Mouse (Mus musculus) MEL (cell line): ENCODE measurements around the gene Glul. TPM values are rescaled to one million over a fixed set of nuclear protein-coding genes. Genes with fewer than 3 reads are reported as not detected.
"Not testable (repeated sequence)": the region's sequence is repeated elsewhere in the genome, so short reads cannot be mapped to it uniquely, and the experiment has no call there.

Source experiments
- DNase-seq: peaks from one replicate; pipeline ENCODE4 v3.0.0; 2011; ENCODE audit warnings: low read depth, low spot score
- H3K27ac ChIP-seq: 2 replicates; pipeline ENCODE4 v1.5.1; 2012; ENCODE audit warnings: low read depth, mild to moderate bottlenecking, control low read depth, low read length, moderate library complexity; ENCODE audit not compliant: control insufficient read depth
- H3K27me3 ChIP-seq, 2 experiments: fragments of 150-350 bp in 1 of 2; sonication (generic) in 1 of 2; 2 replicates each; pipeline ENCODE4 v1.6.1; 2012; ENCODE audit warnings: low read length in 2 of 2, mild to moderate bottlenecking in 2 of 2, improper control_type of control experiment in 1 of 2, moderate library complexity in 1 of 2; ENCODE audit not compliant: insufficient read depth in 2 of 2, control insufficient read depth in 1 of 2
- H3K36me3 ChIP-seq, 2 experiments: 2 replicates each; pipeline ENCODE4 v1.6.1; 2012 to 2014; ENCODE audit warnings: low read length in 2 of 2, improper control_type of control experiment in 1 of 2, inconsistent platforms in 1 of 2, mild to moderate bottlenecking in 1 of 2; ENCODE audit not compliant: insufficient read depth in 2 of 2, control insufficient read depth in 1 of 2
- H3K4me1 ChIP-seq, 2 experiments: fragments of 150-350 bp in 1 of 2; sonication (generic) in 1 of 2; 2 replicates each; pipeline ENCODE4 v1.6.1; 2012; ENCODE audit warnings: low read length in 2 of 2, improper control_type of control experiment in 1 of 2, mild to moderate bottlenecking in 1 of 2; ENCODE audit not compliant: insufficient read depth in 2 of 2, control insufficient read depth in 1 of 2
- H3K4me3 ChIP-seq, 2 experiments: fragments of 150-350 bp in 1 of 2; sonication (generic) in 1 of 2; 2 replicates each; pipeline ENCODE4 v1.5.1; 2012; ENCODE audit warnings: low read depth in 2 of 2, low read length in 2 of 2, mild to moderate bottlenecking in 2 of 2, moderate library complexity in 2 of 2, control low read depth in 1 of 2, improper control_type of control experiment in 1 of 2; ENCODE audit not compliant: control insufficient read depth in 1 of 2, insufficient read depth in 1 of 2
- H3K79me2 ChIP-seq: 2 replicates; pipeline ENCODE4 v1.6.1; 2012; ENCODE audit warnings: mild to moderate bottlenecking, low read length, moderate library complexity; ENCODE audit not compliant: control insufficient read depth, poor library complexity, insufficient read depth
- H3K9ac ChIP-seq: 2 replicates; pipeline ENCODE4 v1.6.1; 2012; ENCODE audit warnings: low read depth, mild to moderate bottlenecking, control low read depth, low read length, moderate library complexity; ENCODE audit not compliant: control insufficient read depth, poor library complexity, severe bottlenecking
- H3K9me3 ChIP-seq: fragments of 150-350 bp; sonication (generic); replicated peaks from 2 replicates; pipeline ENCODE4 v1.6.1; 2012; ENCODE audit warnings: mild to moderate bottlenecking, low read length, improper control_type of control experiment, moderate library complexity; ENCODE audit not compliant: insufficient read depth
- BHLHE40 ChIP-seq: IDR thresholded peaks from 2 replicates; pipeline ENCODE4 v1.6.1; 2012; ENCODE audit warnings: low read depth, mild to moderate bottlenecking, inconsistent platforms, low read length, improper control_type of control experiment, borderline replicate concordance
- ELF1 ChIP-seq: IDR thresholded peaks from 2 replicates; pipeline ENCODE4 v1.6.1; 2014; ENCODE audit warnings: low read depth, mild to moderate bottlenecking, inconsistent platforms, low read length, improper control_type of control experiment, moderate library complexity
- GABPA ChIP-seq: IDR thresholded peaks from 2 replicates; pipeline ENCODE4 v1.6.1; 2012; ENCODE audit warnings: low read depth, mild to moderate bottlenecking, inconsistent platforms, low read length, improper control_type of control experiment, moderate library complexity
- JUND ChIP-seq: IDR thresholded peaks from 2 replicates; pipeline ENCODE4 v1.6.1; 2011; ENCODE audit warnings: low read depth, mild to moderate bottlenecking, improper control_type of control experiment, low read length
- MAX ChIP-seq: IDR thresholded peaks from 2 replicates; pipeline ENCODE4 v1.6.1; 2011; ENCODE audit warnings: low read length, improper control_type of control experiment
- MAZ ChIP-seq: IDR thresholded peaks from 2 replicates; pipeline ENCODE4 v1.6.1; 2012; ENCODE audit warnings: low read depth, mild to moderate bottlenecking, inconsistent platforms, low read length, improper control_type of control experiment
- MEF2A ChIP-seq: IDR thresholded peaks from 2 replicates; pipeline ENCODE4 v1.6.1; 2014; ENCODE audit warnings: low read depth, mild to moderate bottlenecking, inconsistent platforms, low read length, improper control_type of control experiment; ENCODE audit not compliant: poor library complexity, insufficient replicate concordance, severe bottlenecking; ENCODE audit errors: extremely low read depth
- MYC ChIP-seq: IDR thresholded peaks from 2 replicates; pipeline ENCODE4 v1.6.1; 2011; ENCODE audit warnings: low read depth, mild to moderate bottlenecking, low read length, improper control_type of control experiment, moderate library complexity
- NELFE ChIP-seq: IDR thresholded peaks from 2 replicates; pipeline ENCODE4 v1.6.1; 2011; ENCODE audit warnings: low read depth, low read length, improper control_type of control experiment
- NRF1 ChIP-seq: IDR thresholded peaks from 2 replicates; pipeline ENCODE4 v1.6.1; 2014; ENCODE audit warnings: low read depth, mild to moderate bottlenecking, inconsistent platforms, low read length, improper control_type of control experiment, moderate library complexity; ENCODE audit not compliant: poor library complexity, insufficient read depth, severe bottlenecking
- POLR2A ChIP-seq, 2 experiments: IDR thresholded peaks; 2 replicates each; pipeline ENCODE4 v1.6.1; 2011 to 2012; ENCODE audit warnings: low read length in 2 of 2, mild to moderate bottlenecking in 2 of 2, control low read depth in 1 of 2, improper control_type of control experiment in 1 of 2, low read depth in 1 of 2, moderate library complexity in 1 of 2; ENCODE audit not compliant: control insufficient read depth in 1 of 2, insufficient read depth in 1 of 2, poor library complexity in 1 of 2
- RCOR1 ChIP-seq: IDR thresholded peaks from 2 replicates; pipeline ENCODE4 v1.6.1; 2012; ENCODE audit warnings: low read depth, mild to moderate bottlenecking, inconsistent platforms, low read length, improper control_type of control experiment
- SIN3A ChIP-seq: IDR thresholded peaks from 2 replicates; pipeline ENCODE4 v1.6.1; 2012; ENCODE audit warnings: low read length, improper control_type of control experiment, inconsistent platforms
- TAL1 ChIP-seq: IDR thresholded peaks from 2 replicates; pipeline ENCODE4 v1.6.1; 2012; ENCODE audit warnings: mild to moderate bottlenecking, inconsistent platforms, low read length, moderate library complexity, mixed read lengths
- UBTF ChIP-seq: IDR thresholded peaks from 2 replicates; pipeline ENCODE4 v1.6.1; 2012; ENCODE audit warnings: low read depth, mild to moderate bottlenecking, inconsistent platforms, low read length, improper control_type of control experiment, moderate library complexity, borderline replicate concordance; ENCODE audit not compliant: insufficient read depth
- USF1 ChIP-seq: IDR thresholded peaks from 2 replicates; pipeline ENCODE4 v1.6.1; 2014; ENCODE audit warnings: low read depth, mild to moderate bottlenecking, inconsistent platforms, low read length, improper control_type of control experiment, moderate library complexity
- USF2 ChIP-seq, 2 experiments: IDR thresholded peaks; 2 replicates each; pipeline ENCODE4 v1.6.1; 2011 to 2012; ENCODE audit warnings: improper control_type of control experiment in 2 of 2, low read length in 2 of 2, borderline replicate concordance in 1 of 2, inconsistent platforms in 1 of 2, low read depth in 1 of 2, mild to moderate bottlenecking in 1 of 2; ENCODE audit not compliant: insufficient read depth in 1 of 2
- ZC3H11A ChIP-seq: IDR thresholded peaks from 2 replicates; pipeline ENCODE4 v1.6.1; 2012; ENCODE audit warnings: low read depth, mild to moderate bottlenecking, inconsistent platforms, low read length, improper control_type of control experiment
- polyA plus RNA-seq, 2 experiments: library from polyadenylated mRNA; stranded (reverse) in 1 of 2; unstranded in 1 of 2; fragments of >175 nt in 1 of 2; fragments of >200 nt in 1 of 2; gene quantifications; 2 replicates each; pipeline versions ENCODE4 v1.2.1 to v1.2.4; 2012; ENCODE audit warnings: low replicate concordance in 2 of 2, low read depth in 1 of 2; ENCODE audit not compliant: insufficient read length in 2 of 2, insufficient read depth in 1 of 2, missing spikeins in 1 of 2
- total RNA-seq: library from RNA; depleted of rRNA; stranded (reverse); fragments of 300-350 nt; gene quantifications from 2 replicates; pipeline ENCODE4 v1.2.3, GENCODE M21; 2012

Gene Glul
- total and polyA plus RNA-seq, 3 experiments, result 47.2 to 81.1 TPM; not detected in 1

- DNase-seq, result no peak
- no peaks in the 10 kb centered on the region for H3K79me2 ChIP-seq
- no peaks in the 10 kb centered on the region for H3K9me3 ChIP-seq
- no peak within 1 kb of the TSS for H3K9ac ChIP-seq
- H3K27ac ChIP-seq, result no peak within 1 kb of the TSS
- no peak within 1 kb of the TSS for H3K4me3 ChIP-seq
- no peaks in the 10 kb centered on the region for H3K27me3 ChIP-seq
- TF ChIP-seq BHLHE40 (no peak), SIN3A (no peak), USF1 (no peak), POLR2A (IDR thresholded peaks at IDR 0.05; ENCODE audit: control insufficient read depth in 1 of 2, insufficient read depth in 1 of 2, low read depth in 1 of 2, low read length in 2 of 2, poor library complexity in 1 of 2) (no peak), RCOR1 (no peak), TAL1 (no peak)
- TF ChIP-seq, all 39 proteins: peak for 0
- H3K36me3 ChIP-seq, result no peaks in the 10 kb centered on the region
- no peaks in the 10 kb centered on the region for H3K4me1 ChIP-seq
Observed at GRCm38 (mm10) chr1:153874045-153874444, 25.7 kb upstream of the Glul start, which contains the start of gene Teddm1b. Gene Teddm1b, plus strand, starts transcription at chr1:153874345.

GRCm38 (mm10) chr1:153880391-153880790 is 19.4 kb upstream of the Glul start:
- not testable (repeated sequence) for DNase-seq

GRCm38 (mm10) chr1:153886024-153886633 is 13.6 kb upstream of the Glul start:
- Histone ChIP-seq H3K4me1 (no peaks in the 10 kb centered on the region), H3K36me3 (no peaks in the 10 kb centered on the region), H3K27me3 (peaks cover 0 to 1% of the 10 kb centered on the region in 2 experiments; a peak in 2 of 4 replicates), H3K9ac (no peak overlapping the region), H3K79me2 (no peaks in the 10 kb centered on the region), H3K27ac (no peak overlapping the region), H3K4me3 (no peak overlapping the region), H3K9me3 (no peaks in the 10 kb centered on the region)
- DNase-seq, result no peak
- TF ChIP-seq NELFE (no peak), ELF1 (no peak), JUND (no peak), GABPA (no peak), NRF1 (no peak), MEF2A (no peak), USF1 (no peak), UBTF (no peak), POLR2A (IDR thresholded peaks at IDR 0.05; ENCODE audit: control insufficient read depth in 1 of 2, insufficient read depth in 1 of 2, low read depth in 1 of 2, low read length in 2 of 2, poor library complexity in 1 of 2) (no peak), ZC3H11A (no peak), MAX (no peak), MAZ (no peak), MYC (no peak), USF2 (IDR thresholded peaks at IDR 0.05; ENCODE audit: borderline replicate concordance in 1 of 2, insufficient read depth in 1 of 2, low read depth in 1 of 2, low read length in 2 of 2) (no peak)

More at GRCm38 (mm10) chr1:153880391-153880790, 19.4 kb upstream of the Glul start:
- H3K36me3 ChIP-seq, H3K4me3 ChIP-seq, H3K9me3 ChIP-seq, H3K27ac ChIP-seq, H3K27me3 ChIP-seq, H3K79me2 ChIP-seq, H3K9ac ChIP-seq, H3K4me1 ChIP-seq: not testable (repeated sequence)
